Mouse (Mus musculus) liver, embryonic 12.5 days (tissue): ENCODE measurements at regions not wholly inside any gene's neighbourhood (a gene's known extent, or its start where the extent isn't known, plus 50 kb on each side); places are given as distances from the start of the nearest gene placed in this dataset.

Experiments
- ATAC-seq: fragments of 200-750 bp; cut with Nextera tagmentation; 2 replicates; pipeline ENCODE4 v1.8.0; 2017; ENCODE audit warnings: moderate number of reproducible peaks, mild to moderate bottlenecking, moderate library complexity
- H3K27ac ChIP-seq: fragments of 300-500 bp; sonication (generic); 2 replicates; pipeline ENCODE4 v1.5.1; 2016; ENCODE audit warnings: mild to moderate bottlenecking
- H3K27me3 ChIP-seq: fragments of 300-500 bp; sonication (generic); replicated peaks from 2 replicates; pipeline ENCODE4 v1.6.1; 2016; ENCODE audit warnings: mild to moderate bottlenecking, moderate library complexity
- H3K36me3 ChIP-seq: fragments of 300-500 bp; sonication (generic); 2 replicates; pipeline ENCODE4 v1.6.1; 2016; ENCODE audit warnings: mild to moderate bottlenecking, moderate library complexity
- H3K4me1 ChIP-seq: fragments of 300-500 bp; sonication (generic); 2 replicates; pipeline ENCODE4 v1.6.1; 2016
- H3K4me2 ChIP-seq: fragments of 300-500 bp; sonication (generic); 2 replicates; pipeline ENCODE4 v1.6.1; 2016; ENCODE audit warnings: mild to moderate bottlenecking, moderate library complexity
- H3K4me3 ChIP-seq: fragments of 300-500 bp; sonication (generic); 2 replicates; pipeline ENCODE4 v1.5.1; 2016; ENCODE audit warnings: mild to moderate bottlenecking, moderate library complexity
- H3K9ac ChIP-seq: fragments of 300-500 bp; sonication (generic); 2 replicates; pipeline ENCODE4 v1.6.1; 2016; ENCODE audit warnings: mild to moderate bottlenecking, moderate library complexity
- H3K9me3 ChIP-seq: fragments of 300-500 bp; sonication (generic); replicated peaks from 2 replicates; pipeline ENCODE4 v1.6.1; 2016; ENCODE audit warnings: mild to moderate bottlenecking, moderate library complexity
- WGBS: fragments of 180-500 bp; shearing (Covaris S2); methylation state at CpG from one replicate; pipeline ENCODE4 v1.1.7; 2016; ENCODE audit not compliant: insufficient replicate concordance; 5-methylcytosine and 5-hydroxymethylcytosine counted together

GRCm38 (mm10) chr9:93843869-93844268 lies 694.0 kb downstream of the 1190002N15Rik start:
- Histone ChIP-seq H3K4me3 (no peak overlapping the region), H3K4me1 (no peaks in the 10 kb centered on the region), H3K27me3 (no peaks in the 10 kb centered on the region), H3K36me3 (no peaks in the 10 kb centered on the region), H3K4me2 (no peak overlapping the region), H3K27ac (no peak overlapping the region), H3K9ac (no peak overlapping the region), H3K9me3 (no peaks in the 10 kb centered on the region)
- WGBS = 75% methylated on average over 5 of the region's 5 CpGs
- ATAC-seq = no peak
